Mouse (Mus musculus) thymus, postnatal 25 days (tissue): ENCODE results near the gene 1700025G04Rik.

Source experiments
- DNase-seq: peaks from one replicate; pipeline ENCODE4 v3.0.0; 2022

Gene 1700025G04Rik

GRCm38 (mm10) chr1:152090018-152090553 lies at the start of gene 1700025G04Rik:
TSS of gene 1700025G04Rik (minus strand) at chr1:152090125.
- peak; percentile 87 for DNase-seq

- no peak for DNase-seq
These were observed 49.6 kb upstream of the 1700025G04Rik start for GRCm38 (mm10) chr1:152139496-152139895.

- no peak for DNase-seq
These were observed 40.3 kb upstream of the 1700025G04Rik start for GRCm38 (mm10) chr1:152130029-152130727.

- DNase-seq, result no peak
These were observed 35.5 kb upstream of the 1700025G04Rik start for GRCm38 (mm10) chr1:152125451-152125850.

- no peak for DNase-seq
These were observed 20.2 kb upstream of the 1700025G04Rik start for GRCm38 (mm10) chr1:152110123-152110522.

GRCm38 (mm10) chr1:152106136-152106535 lies 16.2 kb upstream of the 1700025G04Rik start:
- no peak for DNase-seq

GRCm38 (mm10) chr1:152105246-152105645 lies 15.3 kb upstream of the 1700025G04Rik start:
- DNase-seq, result no peak

GRCm38 (mm10) chr1:152101746-152102145 lies 11.8 kb upstream of the 1700025G04Rik start:
- no peak for DNase-seq

GRCm38 (mm10) chr1:152096045-152096444 lies 6.1 kb upstream of the 1700025G04Rik start:
- no peak for DNase-seq

GRCm38 (mm10) chr1:152090564-152091545 lies 930 bp upstream of the 1700025G04Rik start:
- DNase-seq, result no peak

- DNase-seq, result peak; percentile 58
These were observed 399 bp downstream of the 1700025G04Rik start for GRCm38 (mm10) chr1:152089526-152089925.

GRCm38 (mm10) chr1:152088791-152089401 lies 1.0 kb downstream of the 1700025G04Rik start:
- peak; percentile 40 for DNase-seq

- no peak for DNase-seq
These were observed 1.9 kb downstream of the 1700025G04Rik start for GRCm38 (mm10) chr1:152088030-152088429.

GRCm38 (mm10) chr1:152086951-152087350 lies 3.0 kb downstream of the 1700025G04Rik start:
- DNase-seq, result no peak

- no peak for DNase-seq
These were observed 4.4 kb downstream of the 1700025G04Rik start for GRCm38 (mm10) chr1:152085561-152085960.

GRCm38 (mm10) chr1:152084638-152085345 lies 5.1 kb downstream of the 1700025G04Rik start:
- peak; percentile 71 for DNase-seq

GRCm38 (mm10) chr1:152081954-152082711 lies 7.8 kb downstream of the 1700025G04Rik start:
- no peak for DNase-seq

- no peak for DNase-seq
These were observed 8.8 kb downstream of the 1700025G04Rik start for GRCm38 (mm10) chr1:152081121-152081520.

GRCm38 (mm10) chr1:152080244-152080643 lies 9.7 kb downstream of the 1700025G04Rik start:
- no peak for DNase-seq

- no peak for DNase-seq
These were observed 12.7 kb downstream of the 1700025G04Rik start for GRCm38 (mm10) chr1:152077171-152077715.

- no peak for DNase-seq
These were observed 13.6 kb downstream of the 1700025G04Rik start for GRCm38 (mm10) chr1:152076222-152076845.
